19 mouse cellular contexts compared by ENCODE assay signal in genomic region chr1:152685531-152685930, GRCm38 (mm10).
DNase-seq lines count a peak whose midpoint lies in the region; ATAC-seq and TF ChIP-seq lines count a peak whose summit lies in the region.
"Had no signal": no experiment of that assay in that cellular context is flagged by ENCODE, and none has a peak within 500 bp of the region (broad histone marks: within the 10 kb centered on the region; RNA-seq: fewer than 3 reads in every experiment).

No protein-coding gene starts in this region.

- no peaks in the 10 kb centered on the region for H3K36me3 ChIP-seq in hindbrain, postnatal 0 days (ENCODE audit: insufficient read depth, low read length)
- H3K36me3 ChIP-seq in hindbrain, embryonic 11.5 days (ENCODE audit: control insufficient read depth, insufficient read depth, low read length): no peaks in the 10 kb centered on the region
- H3K36me3 ChIP-seq in macrophage (ENCODE audit: inconsistent target): no peaks in the 10 kb centered on the region
- H3K36me3 ChIP-seq: forebrain, embryonic 10.5 days; liver, embryonic 15.5 days; stomach, embryonic 15.5 days had no signal

- no peak overlapping the region for H3K27ac ChIP-seq in hindbrain, postnatal 0 days
- no peak overlapping the region for H3K27ac ChIP-seq in hindbrain, embryonic 11.5 days (ENCODE audit: low read depth, low read length)
- no peak overlapping the region for H3K27ac ChIP-seq in layer of hippocampus, adult 2 months
- H3K27ac ChIP-seq in macrophage: peak overlapping the region; percentile 51
- no peak overlapping the region for H3K27ac ChIP-seq in cerebellum, adult 2 months (ENCODE audit: insufficient read depth, low read length)
- H3K27ac ChIP-seq: forebrain, embryonic 10.5 days; hindbrain, embryonic 14.5 days; liver, embryonic 15.5 days; stomach, embryonic 15.5 days had no signal

- ATAC-seq in hindbrain, postnatal 0 days: no peak
- ATAC-seq in hindbrain, embryonic 11.5 days (ENCODE audit: low FRiP score): no peak
- ATAC-seq: activated CD4-positive, CD25-positive, alpha-beta regulatory T cell, adult 4 months; forebrain, postnatal 0 days; intestine, embryonic 16.5 days had no signal

- H3K4me3 ChIP-seq in hindbrain, postnatal 0 days (ENCODE audit: low read length): no peak overlapping the region
- no peak overlapping the region for H3K4me3 ChIP-seq in hindbrain, embryonic 11.5 days (ENCODE audit: low read depth, low read length)
- H3K4me3 ChIP-seq in layer of hippocampus, adult 2 months: no peak overlapping the region
- no peak overlapping the region for H3K4me3 ChIP-seq in macrophage (ENCODE audit: inconsistent target)
- no peak overlapping the region for H3K4me3 ChIP-seq in cerebellum, adult 2 months (replicated peaks; ENCODE audit: insufficient read depth, low read depth, low read length)
- H3K4me3 ChIP-seq: forebrain, embryonic 10.5 days; liver, embryonic 15.5 days; stomach, embryonic 15.5 days had no signal

- H3K79me2 ChIP-seq in macrophage (ENCODE audit: inconsistent target): no peaks in the 10 kb centered on the region

- peak; percentile 30 for TF ChIP-seq CTCF in hindbrain, postnatal 0 days (IDR thresholded peaks at IDR 0.05; ENCODE audit: low read depth)
- TF ChIP-seq CTCF in layer of hippocampus, adult 2 months (conservative IDR thresholded peaks at IDR 0.05): peak; percentile 41
- no peak for TF ChIP-seq CTCF in cerebellum, adult 2 months (IDR thresholded peaks at IDR 0.05; ENCODE audit: borderline replicate concordance, insufficient read depth, low read depth, low read length)

- H3K4me2 ChIP-seq in hindbrain, postnatal 0 days (ENCODE audit: low read depth, low read length): no peak overlapping the region
- no peak overlapping the region for H3K4me2 ChIP-seq in hindbrain, embryonic 11.5 days (replicated peaks; ENCODE audit: low read depth, low read length)
- H3K4me2 ChIP-seq: hindbrain, embryonic 14.5 days; liver, embryonic 15.5 days; stomach, embryonic 15.5 days had no signal

- no peak for TF ChIP-seq POLR2A in cerebellum, adult 2 months (IDR thresholded peaks at IDR 0.05; ENCODE audit: borderline replicate concordance, insufficient read depth, low read length)

- H3K27me3 ChIP-seq in hindbrain, postnatal 0 days (ENCODE audit: insufficient read depth, low read length): no peaks in the 10 kb centered on the region
- H3K27me3 ChIP-seq in hindbrain, embryonic 11.5 days (ENCODE audit: control insufficient read depth, insufficient read depth, low read length): no peaks in the 10 kb centered on the region
- no peaks in the 10 kb centered on the region for H3K27me3 ChIP-seq in cerebellum, adult 2 months (ENCODE audit: control insufficient read depth, insufficient read depth, low read length)
- H3K27me3 ChIP-seq: liver, embryonic 15.5 days; stomach, embryonic 15.5 days had no signal

- H3K9ac ChIP-seq in hindbrain, postnatal 0 days (replicated peaks; ENCODE audit: low read length): no peak overlapping the region
- no peak overlapping the region for H3K9ac ChIP-seq in hindbrain, embryonic 11.5 days (ENCODE audit: low read depth, low read length)
- H3K9ac ChIP-seq: forebrain, postnatal 0 days; hindbrain, embryonic 14.5 days; liver, embryonic 15.5 days; stomach, embryonic 15.5 days had no signal

- no peak for DNase-seq in hindbrain, postnatal 0 days (ENCODE audit: low spot score)
- DNase-seq in hindbrain, embryonic 11.5 days (ENCODE audit: low spot score): no peak
- DNase-seq in layer of hippocampus, adult 2 months (ENCODE audit: low spot score in 2 of 2): no peak
- DNase-seq in layer of hippocampus, postnatal 14 days (ENCODE audit: low spot score in 2 of 2): no peak
- DNase-seq in NIH3T3 (ENCODE audit: low read depth): peak; percentile 34
- DNase-seq in cerebellum, adult 2 months: no peak
- DNase-seq: adrenal gland, postnatal 10 days; cerebellum, postnatal 10 days; forebrain, postnatal 0 days; lung, postnatal 14 days; retina, postnatal 1 day; thymus, adult 2 months had no signal

- 74% methylated on average over 3 of the region's 3 CpGs for WGBS in hindbrain, postnatal 0 days
- WGBS in hindbrain, embryonic 11.5 days: 77% methylated on average over 3 of the region's 3 CpGs
- WGBS in macrophage (ENCODE audit: missing documents): 60% methylated on average over 3 of the region's 3 CpGs
- 68% methylated on average over 3 of the region's 3 CpGs for WGBS in cerebellum, adult 2 months

- no peaks in the 10 kb centered on the region for H3K9me3 ChIP-seq in hindbrain, postnatal 0 days (ENCODE audit: low read length)
- H3K9me3 ChIP-seq in hindbrain, embryonic 11.5 days (ENCODE audit: control insufficient read depth, low read length): no peaks in the 10 kb centered on the region
- H3K9me3 ChIP-seq: forebrain, embryonic 10.5 days; liver, embryonic 15.5 days; stomach, embryonic 15.5 days had no signal

- peaks cover 6% of the 10 kb centered on the region; the same call in 1 of the 2 replicates for H3K4me1 ChIP-seq in hindbrain, postnatal 0 days (ENCODE audit: insufficient read depth, low read length)
- H3K4me1 ChIP-seq in hindbrain, embryonic 11.5 days (replicated peaks; ENCODE audit: control insufficient read depth, insufficient read depth, low read length): peaks cover 6% of the 10 kb centered on the region; the same call in 1 of the 2 replicates
- no peaks in the 10 kb centered on the region for H3K4me1 ChIP-seq in cerebellum, adult 2 months (ENCODE audit: control insufficient read depth, insufficient read depth, low read length)
- H3K4me1 ChIP-seq: liver, embryonic 15.5 days had no signal
